12 mouse cellular contexts compared by ENCODE assay signal in genomic region chr2:21010806-21011397, GRCm38 (mm10). TPM values are rescaled to one million over a fixed set of nuclear protein-coding genes. Genes with fewer than 3 reads are reported as not detected.
DNase-seq lines count a peak whose midpoint lies in the region; ATAC-seq and TF ChIP-seq lines count a peak whose summit lies in the region.
"Had no signal": no experiment of that assay in that cellular context is flagged by ENCODE, and none has a peak within 500 bp of the region (broad histone marks: within the 10 kb centered on the region; RNA-seq: fewer than 3 reads in every experiment).

No protein-coding gene starts in this region.

- no peak for TF ChIP-seq POLR2A in cortical plate, adult 2 months (IDR thresholded peaks at IDR 0.05; ENCODE audit: extremely low read depth, insufficient read depth, low read length)

- no peaks in the 10 kb centered on the region for H3K4me1 ChIP-seq in cortical plate, adult 2 months (ENCODE audit: control insufficient read depth, insufficient read depth, low read length)
- H3K4me1 ChIP-seq in hindbrain, embryonic 10.5 days (replicated peaks): peaks cover 48% of the 10 kb centered on the region
- H3K4me1 ChIP-seq in midbrain, embryonic 14.5 days (ENCODE audit: control insufficient read depth, insufficient read depth, low read length): peaks cover 31% of the 10 kb centered on the region
- H3K4me1 ChIP-seq in kidney, embryonic 14.5 days (ENCODE audit: control insufficient read depth, insufficient read depth, low read length): no peaks in the 10 kb centered on the region
- H3K4me1 ChIP-seq: embryonic facial prominence, embryonic 15.5 days; kidney, embryonic 15.5 days had no signal

- H3K4me3 ChIP-seq in cortical plate, adult 2 months (ENCODE audit: insufficient read depth, low read length): no peak overlapping the region
- H3K4me3 ChIP-seq in hindbrain, embryonic 10.5 days: 0 out of 2 replicates have a peak overlapping the region, but pooled peaks have one; percentile 2
- H3K4me3 ChIP-seq in midbrain, embryonic 14.5 days (replicated peaks; ENCODE audit: low read depth, low read length): no peak overlapping the region
- H3K4me3 ChIP-seq in kidney, embryonic 14.5 days (ENCODE audit: low read length): no peak overlapping the region
- H3K4me3 ChIP-seq: embryonic facial prominence, embryonic 15.5 days; kidney, embryonic 15.5 days had no signal

- H3K9ac ChIP-seq in midbrain, embryonic 14.5 days (replicated peaks; ENCODE audit: low read length): peak overlapping the region; percentile 50
- H3K9ac ChIP-seq in kidney, embryonic 14.5 days (ENCODE audit: low read depth, low read length): no peak overlapping the region
- H3K9ac ChIP-seq: embryonic facial prominence, embryonic 15.5 days; kidney, embryonic 15.5 days had no signal

- peak; percentile 87 for ATAC-seq in midbrain, embryonic 14.5 days (ENCODE audit: low FRiP score, low TSS enrichment)
- no peak for ATAC-seq in kidney, embryonic 14.5 days (ENCODE audit: low FRiP score, low TSS enrichment)

- DNase-seq in R1 (ENCODE audit: low read depth, low spot score): peak; percentile 37
- DNase-seq in hindbrain, embryonic 10.5 days (ENCODE audit: low spot score): peak; percentile 80
- peak; percentile 86 for DNase-seq in midbrain, embryonic 14.5 days
- no peak for DNase-seq in left cerebral cortex, adult 11 months (ENCODE audit: low spot score)
- no peak for DNase-seq in cerebellum, adult 9-10 months
- DNase-seq: adrenal gland, postnatal 10 days; heart, adult 18-20 months; thymus, postnatal 14 days had no signal

- WGBS in hindbrain, embryonic 10.5 days: 29% methylated on average over 11 of the region's 11 CpGs
- WGBS in midbrain, embryonic 14.5 days: 5% methylated on average over 11 of the region's 11 CpGs
- 66% methylated on average over 11 of the region's 11 CpGs for WGBS in kidney, embryonic 14.5 days

- H3K4me2 ChIP-seq in midbrain, embryonic 14.5 days (ENCODE audit: low read length): peak overlapping the region; percentile 26
- H3K4me2 ChIP-seq in kidney, embryonic 14.5 days (replicated peaks; ENCODE audit: low read depth, low read length): no peak overlapping the region
- H3K4me2 ChIP-seq: embryonic facial prominence, embryonic 15.5 days; kidney, embryonic 15.5 days had no signal

- H3K27ac ChIP-seq in cortical plate, adult 2 months (ENCODE audit: insufficient read depth, low read length): peak overlapping the region; percentile 44; the same call in 1 of the 2 replicates
- H3K27ac ChIP-seq in hindbrain, embryonic 10.5 days: peak overlapping the region; percentile 92
- H3K27ac ChIP-seq in midbrain, embryonic 14.5 days (replicated peaks; ENCODE audit: low read depth, low read length): peak overlapping the region; percentile 97
- H3K27ac ChIP-seq in kidney, embryonic 14.5 days (ENCODE audit: low read depth, low read length): no peak overlapping the region
- H3K27ac ChIP-seq: embryonic facial prominence, embryonic 15.5 days; kidney, embryonic 15.5 days had no signal

- H3K9me3 ChIP-seq in hindbrain, embryonic 10.5 days: no peaks in the 10 kb centered on the region
- H3K9me3 ChIP-seq in midbrain, embryonic 14.5 days (ENCODE audit: control insufficient read depth, low read length): no peaks in the 10 kb centered on the region
- H3K9me3 ChIP-seq in kidney, embryonic 14.5 days (ENCODE audit: control insufficient read depth, low read length): no peaks in the 10 kb centered on the region
- H3K9me3 ChIP-seq: embryonic facial prominence, embryonic 15.5 days; kidney, embryonic 15.5 days had no signal

- H3K27me3 ChIP-seq in hindbrain, embryonic 10.5 days (ENCODE audit: insufficient read depth, poor library complexity, severe bottlenecking): no peaks in the 10 kb centered on the region
- H3K27me3 ChIP-seq in midbrain, embryonic 14.5 days (ENCODE audit: control insufficient read depth, insufficient read depth, low read length): no peaks in the 10 kb centered on the region
- H3K27me3 ChIP-seq in kidney, embryonic 14.5 days (ENCODE audit: control insufficient read depth, insufficient read depth, low read length): no peaks in the 10 kb centered on the region
- H3K27me3 ChIP-seq: embryonic facial prominence, embryonic 15.5 days; kidney, embryonic 15.5 days had no signal

- no peaks in the 10 kb centered on the region for H3K36me3 ChIP-seq in hindbrain, embryonic 10.5 days
- H3K36me3 ChIP-seq in midbrain, embryonic 14.5 days (ENCODE audit: control insufficient read depth, insufficient read depth, low read length): no peaks in the 10 kb centered on the region
- H3K36me3 ChIP-seq in kidney, embryonic 14.5 days (ENCODE audit: control insufficient read depth, insufficient read depth, low read length): no peaks in the 10 kb centered on the region
- H3K36me3 ChIP-seq: embryonic facial prominence, embryonic 15.5 days; kidney, embryonic 15.5 days had no signal

- TF ChIP-seq CTCF in cortical plate, adult 2 months (IDR thresholded peaks at IDR 0.05; ENCODE audit: extremely low read depth, insufficient read depth, low read length): no peak

RNA-seq across cellular contexts. Expression of gene Arhgap21, which starts 42.2 kb away (rescaled TPM):
- polyA plus RNA-seq in cortical plate, adult 2 months (2012; rRNA removed): 104 and 131 TPM in 2 replicates
- polyA plus RNA-seq in hindbrain, embryonic 10.5 days (2016; fragmentation: Nextera tagmentation; extraction: Ambion mirVana): 31.8 and 39.9 TPM in 2 replicates
- 62.7 TPM in 2 replicates for polyA plus RNA-seq in midbrain, embryonic 14.5 days (2014; fragmentation: Nextera tagmentation; extraction: Ambion mirVana)
- polyA plus RNA-seq in kidney, embryonic 14.5 days (2014; fragmentation: Nextera tagmentation; extraction: Ambion mirVana): 14.4 and 15.9 TPM in 2 replicates

Comparison
In these comparisons a context has a peak if more than half of its experiments do, and no peak if none do; other contexts are left out.
1. DNase-seq: peak in R1 (single experiment), hindbrain, embryonic 10.5 days (single experiment) and midbrain, embryonic 14.5 days (single experiment); none in left cerebral cortex, adult 11 months (single experiment) and cerebellum, adult 9-10 months (single experiment).